Mouse (Mus musculus) heart, adult 8-10 months (tissue): ENCODE results near the gene Mtus2. TPM values are rescaled to one million over a fixed set of nuclear protein-coding genes. Genes with fewer than 3 reads are reported as not detected.

Source experiments
- DNase-seq: peaks from one replicate; pipeline ENCODE4 v3.0.0; 2022; ENCODE audit warnings: low spot score
- total RNA-seq, 4 experiments: library from RNA; stranded (reverse); gene quantifications; 2 replicates each; pipeline ENCODE4 v1.2.4; 2022

Mtus2 gene
- total RNA-seq, 4 experiments from 2014 or later = 77.3 to 126 (median 92.3) TPM

- DNase-seq = no peak
These were observed 70.9 kb downstream of the Mtus2 start for GRCm38 (mm10) chr5:148027985-148028384.

- no peak for DNase-seq
These were observed 84.5 kb downstream of the Mtus2 start for GRCm38 (mm10) chr5:148041661-148042060.

DNA sequence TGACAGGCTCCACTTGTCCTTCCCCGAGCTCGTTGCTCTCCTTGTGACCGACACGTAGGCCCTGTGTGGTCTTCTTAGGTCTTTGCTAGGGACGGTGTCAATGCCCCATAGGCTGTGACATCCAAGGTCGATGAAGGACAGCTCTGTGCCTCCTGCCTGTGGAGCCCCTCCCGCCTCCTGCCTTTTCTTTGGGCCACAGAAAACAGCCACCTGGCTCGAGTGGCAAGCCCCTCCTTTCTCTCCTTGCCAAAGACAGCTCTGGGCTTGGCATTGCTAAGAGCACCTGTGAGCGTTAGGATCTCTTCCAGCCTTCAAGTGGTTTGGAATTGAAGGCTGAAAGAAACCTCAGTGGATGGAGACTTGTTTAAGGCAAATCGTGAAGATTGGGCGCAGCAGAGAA is 91.1 kb downstream of the Mtus2 start:
- no peak for DNase-seq

DNA sequence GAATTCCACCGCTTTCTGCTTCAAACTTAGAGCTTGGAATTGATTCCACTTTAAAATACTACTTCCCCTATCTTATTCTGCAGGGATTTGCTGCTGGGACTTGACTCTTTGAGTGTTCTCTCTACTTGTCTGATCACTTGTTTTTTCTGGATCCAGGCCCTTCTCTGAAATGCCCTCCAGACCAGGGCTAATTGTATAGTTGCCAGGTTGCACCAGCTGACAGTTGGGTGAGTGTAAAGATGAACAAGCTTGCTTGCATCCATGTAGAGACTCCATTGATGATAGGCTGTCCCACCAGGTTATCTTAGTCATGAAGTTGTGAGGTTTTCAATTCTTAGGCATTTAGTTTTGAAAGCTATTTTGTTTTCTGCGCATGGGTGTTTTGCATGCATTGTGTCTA is 92.2 kb downstream of the Mtus2 start:
- DNase-seq = no peak

DNA sequence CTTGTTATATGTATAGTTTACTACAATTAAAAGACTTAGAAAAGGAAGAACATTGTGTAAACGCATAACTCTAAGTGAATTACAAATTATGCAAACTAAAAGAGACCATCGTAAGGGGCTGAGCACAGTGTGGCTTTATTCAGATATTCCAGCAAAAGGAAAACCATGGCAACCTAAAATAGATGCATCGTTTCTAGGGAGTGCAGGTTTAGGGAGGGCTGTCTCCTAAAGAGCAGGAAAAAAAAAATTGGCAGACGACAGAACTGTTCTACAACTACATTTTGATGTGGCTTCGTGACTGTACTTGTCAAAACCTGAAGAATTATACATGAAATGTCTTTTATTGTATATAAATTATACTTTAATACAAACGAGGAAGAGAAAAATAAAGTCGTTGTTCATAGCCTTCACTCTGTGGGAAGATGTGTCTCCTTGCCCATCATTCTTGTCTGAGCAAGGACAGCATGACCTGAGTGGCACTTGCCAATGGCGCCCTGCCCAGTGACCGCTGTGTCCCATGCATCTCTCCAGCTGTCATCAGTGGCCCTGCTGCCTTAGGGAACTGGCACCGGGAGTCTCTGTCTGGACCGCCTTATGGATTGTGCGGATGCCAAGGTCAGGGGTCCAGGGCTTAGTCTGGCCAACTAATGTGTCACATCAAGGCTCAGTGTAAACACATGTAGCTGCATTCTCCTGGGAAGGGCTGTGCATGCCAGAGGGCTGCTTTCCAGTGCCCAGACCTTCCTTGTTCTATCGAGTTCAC is 95.9 kb downstream of the Mtus2 start:
- peak; percentile 50 for DNase-seq

GRCm38 (mm10) chr5:148053609-148053990 is 96.5 kb downstream of the Mtus2 start:
- no peak for DNase-seq

DNA sequence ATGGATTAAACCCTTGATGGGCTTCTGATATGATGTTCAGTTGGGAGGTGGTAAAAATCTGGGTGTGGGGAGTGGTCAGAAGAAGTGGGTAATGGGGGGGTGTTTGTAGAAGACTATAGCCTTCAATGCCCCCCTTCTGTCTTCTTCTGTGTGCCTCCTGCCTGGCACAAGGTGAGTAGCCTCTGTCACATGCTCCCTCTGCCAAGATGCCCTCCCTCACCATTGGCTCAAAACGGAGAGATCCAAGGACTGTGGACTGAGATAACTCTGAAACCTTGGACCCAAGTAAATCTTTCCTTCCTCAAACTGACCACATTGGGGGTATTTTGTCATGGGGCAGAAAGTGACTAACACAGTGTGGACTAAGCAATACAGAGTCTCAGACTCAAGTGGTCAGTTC is 99.7 kb downstream of the Mtus2 start:
- DNase-seq = no peak

- no peak for DNase-seq
These were observed 100.3 kb downstream of the Mtus2 start for GRCm38 (mm10) chr5:148057433-148057832.

GRCm38 (mm10) chr5:148059339-148059738 is 102.2 kb downstream of the Mtus2 start:
- no peak for DNase-seq

DNA sequence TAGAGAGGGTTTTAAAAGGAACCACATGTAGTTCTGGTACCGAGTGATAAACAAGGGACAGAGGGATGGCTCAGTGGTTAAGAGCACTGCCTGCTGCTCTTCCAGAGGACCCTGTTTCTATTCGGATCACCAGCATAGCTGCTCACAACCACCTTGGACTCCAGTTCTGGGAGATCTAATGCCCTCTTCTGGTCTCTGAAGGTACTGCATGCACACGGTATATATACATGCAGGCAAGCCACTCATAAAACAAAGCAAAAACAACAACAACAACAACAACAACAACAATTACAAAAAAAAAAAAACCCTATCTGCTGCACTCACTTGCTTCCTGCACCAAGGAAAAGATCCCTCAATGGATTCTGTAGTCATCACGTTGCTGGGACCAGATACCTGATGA is 104.7 kb downstream of the Mtus2 start:
- no peak for DNase-seq

DNA sequence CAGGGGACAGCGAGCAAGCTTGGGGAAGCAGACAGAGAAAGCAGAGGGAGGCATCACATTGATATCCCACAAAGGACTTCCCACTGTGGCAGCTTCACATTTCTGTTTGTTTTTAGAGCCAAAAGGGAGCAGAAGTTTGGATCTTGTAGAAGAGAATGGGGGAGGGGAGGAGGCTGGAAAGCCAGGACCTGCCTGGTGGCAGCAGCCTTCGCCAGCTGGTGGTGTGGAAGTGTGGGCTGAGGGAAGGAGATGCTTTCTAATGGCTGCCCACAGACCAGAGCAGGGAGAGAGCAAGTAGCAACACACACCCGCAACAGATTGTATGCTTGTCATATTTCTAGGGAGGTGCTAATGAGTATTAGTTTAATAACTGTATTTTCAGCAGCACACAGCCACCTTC is 106.6 kb downstream of the Mtus2 start:
- DNase-seq = no peak

- no peak for DNase-seq
These were observed 108.1 kb downstream of the Mtus2 start for GRCm38 (mm10) chr5:148065251-148065650.

DNA sequence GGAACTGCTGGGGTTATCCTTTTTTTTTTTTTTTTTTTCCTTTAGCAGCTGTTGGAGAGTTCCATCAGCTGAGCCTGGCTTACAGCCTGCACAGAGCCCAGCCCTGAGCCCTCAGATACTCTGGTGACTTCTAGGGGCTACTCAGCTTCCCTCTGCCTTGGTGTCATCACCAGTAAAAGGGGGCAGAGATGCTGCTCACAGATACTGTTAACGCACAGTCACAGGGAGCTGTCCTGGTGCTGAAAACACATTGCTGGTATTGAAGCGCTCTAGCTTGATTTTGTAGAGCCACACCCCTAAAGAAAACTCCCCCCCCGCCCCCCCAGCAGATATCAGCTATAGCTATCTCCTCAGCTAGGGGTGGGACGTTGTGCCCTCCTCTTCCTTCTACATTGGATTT is 112.8 kb downstream of the Mtus2 start:
- no peak for DNase-seq

- no peak for DNase-seq
These were observed 114.7 kb downstream of the Mtus2 start for GRCm38 (mm10) chr5:148071800-148072199.

DNA sequence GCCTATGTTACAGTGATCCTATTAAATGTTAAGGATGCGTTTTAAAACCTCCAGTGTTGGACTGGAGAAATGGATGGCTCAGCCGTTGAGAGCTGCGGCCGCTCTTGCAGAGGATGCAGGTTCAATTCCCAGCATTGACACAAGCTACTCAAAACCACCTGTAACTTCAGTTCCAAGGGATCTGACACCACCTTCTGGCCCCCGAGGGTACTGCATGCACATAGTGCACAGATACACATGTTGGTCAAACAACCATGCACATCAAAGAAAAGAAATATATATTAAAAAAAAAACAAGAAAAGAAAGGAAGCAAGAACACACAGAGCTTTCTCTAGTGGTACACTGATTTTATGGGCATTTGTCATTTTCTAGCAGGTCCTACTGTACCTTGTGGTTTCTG is 116.3 kb downstream of the Mtus2 start:
- DNase-seq = no peak

DNA sequence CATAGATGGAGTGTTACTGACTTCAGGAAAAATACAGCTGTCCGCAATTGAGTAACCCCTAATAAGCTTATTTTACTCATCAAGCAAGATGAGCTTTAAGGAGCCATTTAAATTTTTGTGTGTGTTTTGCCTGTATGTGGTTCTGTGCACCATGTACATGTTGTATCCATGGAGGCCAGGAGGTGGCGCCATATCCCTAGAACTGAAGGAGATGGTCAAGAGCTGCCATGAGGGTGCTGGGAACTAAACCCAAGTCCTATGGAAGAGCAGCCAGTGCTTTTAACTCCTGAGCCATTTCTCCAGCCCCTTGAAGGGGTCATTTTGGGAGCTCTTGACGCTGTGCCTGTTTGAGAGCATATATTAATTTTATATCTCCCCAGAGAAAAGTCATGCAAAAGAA is 122.6 kb downstream of the Mtus2 start:
- no peak for DNase-seq

- no peak for DNase-seq
These were observed 126.4 kb downstream of the Mtus2 start for GRCm38 (mm10) chr5:148083541-148083940.

DNA sequence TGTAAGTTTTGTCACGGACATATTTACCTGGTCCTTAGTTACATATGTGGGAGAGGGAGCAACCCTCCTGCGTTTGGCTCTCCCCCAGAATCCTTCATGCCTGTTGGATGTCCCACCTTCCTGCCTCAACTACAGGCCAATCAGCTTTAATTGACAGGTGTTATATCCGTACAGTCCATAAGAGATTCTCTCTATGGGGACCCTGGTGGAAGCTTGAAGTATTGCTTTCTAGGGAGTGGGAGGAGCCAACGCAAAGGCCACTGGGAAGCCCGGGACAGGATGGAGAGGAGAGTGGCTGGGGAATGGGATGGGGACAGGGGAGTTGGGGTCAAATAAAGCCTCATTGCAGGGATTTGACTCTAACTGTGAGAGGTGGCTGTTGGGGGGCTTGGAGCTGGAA is 127.6 kb downstream of the Mtus2 start:
- no peak for DNase-seq

DNA sequence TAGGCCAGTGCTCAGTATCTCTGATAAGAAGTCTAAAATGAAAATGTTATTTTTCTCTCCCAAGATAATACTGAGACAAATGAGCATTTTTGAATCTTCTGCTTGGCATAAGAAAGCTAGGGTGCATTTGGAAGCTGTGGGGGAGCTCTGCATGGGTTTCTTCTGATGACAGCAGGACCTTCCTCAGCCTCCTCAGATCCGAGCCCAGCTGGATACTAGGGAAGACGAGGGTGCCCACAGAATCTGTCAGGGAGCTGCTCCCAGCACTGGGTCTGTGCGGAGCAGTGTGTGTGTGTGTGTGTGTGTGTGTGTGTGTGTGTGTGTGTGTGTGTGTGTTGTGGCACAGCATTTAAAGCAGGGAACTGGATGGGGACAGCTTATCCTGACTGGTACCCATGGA is 130.7 kb downstream of the Mtus2 start:
- DNase-seq = no peak

DNA sequence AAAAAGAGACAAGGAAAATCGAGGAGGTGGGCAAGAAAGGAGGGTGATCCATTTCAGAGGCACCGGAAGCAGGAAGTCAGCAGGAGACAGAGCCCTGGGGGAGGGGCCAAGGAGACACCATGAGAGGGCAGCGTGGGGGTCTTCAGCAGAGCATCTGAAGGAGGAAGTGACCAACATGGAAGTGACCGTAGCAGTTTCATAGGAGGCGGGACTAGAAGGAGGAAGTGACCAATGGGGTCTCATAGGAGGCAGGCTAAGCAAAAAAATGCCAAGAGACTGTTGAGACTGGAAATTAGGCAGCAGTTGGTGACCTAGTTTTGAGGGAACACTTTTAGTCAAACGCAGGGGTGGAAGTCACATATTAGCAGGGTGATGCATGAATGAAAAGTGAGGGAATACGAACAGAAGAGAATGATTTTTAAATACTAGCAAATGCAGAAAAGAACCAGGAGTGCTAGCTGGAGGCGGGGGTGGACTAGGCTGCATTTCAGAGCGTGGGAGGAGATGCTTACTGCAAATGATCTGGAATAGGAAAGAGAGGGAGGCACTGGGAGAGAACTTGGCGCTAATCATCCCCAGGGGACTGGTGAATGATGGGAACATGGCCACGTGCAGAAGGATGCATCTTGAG is 133.2 kb downstream of the Mtus2 start:
- DNase-seq = no peak

DNA sequence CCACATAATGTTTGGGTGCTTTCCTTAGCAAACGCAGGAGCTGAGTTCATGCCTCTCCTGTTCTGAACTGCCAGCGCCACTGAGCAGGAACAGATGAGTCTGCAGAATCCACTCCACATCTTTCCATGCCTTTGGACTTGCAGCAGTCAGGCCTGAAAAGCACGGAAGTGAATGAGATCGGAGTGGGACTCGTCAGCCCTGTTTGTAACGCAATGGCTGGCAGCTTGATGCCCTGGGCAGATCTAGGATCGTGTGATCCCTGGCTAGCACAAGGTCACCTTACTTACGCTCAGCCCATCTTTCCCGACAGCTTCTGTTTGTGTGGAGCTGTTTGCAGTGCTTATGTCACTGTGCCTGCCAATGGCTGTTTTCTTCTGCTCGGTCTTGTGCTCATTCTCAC is 137.5 kb downstream of the Mtus2 start:
- DNase-seq = no peak

DNA sequence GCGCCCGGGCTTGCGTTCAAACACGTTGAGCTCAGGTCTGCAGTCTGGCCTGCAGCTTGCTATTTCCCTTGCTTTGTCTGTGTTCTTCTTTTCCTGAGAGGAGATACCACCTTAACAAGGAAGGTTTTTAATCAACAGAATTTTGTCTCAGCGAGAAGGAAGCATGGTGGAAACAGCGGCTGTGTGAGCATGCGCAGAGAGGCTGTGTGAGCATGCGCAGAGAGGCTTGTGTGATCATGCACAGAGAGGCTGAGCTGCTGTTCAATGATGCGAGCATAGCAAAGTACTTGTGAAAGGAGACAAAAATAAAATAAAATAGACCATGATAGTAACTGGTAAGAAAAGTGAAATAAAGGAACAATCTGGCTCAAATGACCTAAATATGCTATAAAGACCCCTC is 142.2 kb downstream of the Mtus2 start:
- DNase-seq = no peak

DNA sequence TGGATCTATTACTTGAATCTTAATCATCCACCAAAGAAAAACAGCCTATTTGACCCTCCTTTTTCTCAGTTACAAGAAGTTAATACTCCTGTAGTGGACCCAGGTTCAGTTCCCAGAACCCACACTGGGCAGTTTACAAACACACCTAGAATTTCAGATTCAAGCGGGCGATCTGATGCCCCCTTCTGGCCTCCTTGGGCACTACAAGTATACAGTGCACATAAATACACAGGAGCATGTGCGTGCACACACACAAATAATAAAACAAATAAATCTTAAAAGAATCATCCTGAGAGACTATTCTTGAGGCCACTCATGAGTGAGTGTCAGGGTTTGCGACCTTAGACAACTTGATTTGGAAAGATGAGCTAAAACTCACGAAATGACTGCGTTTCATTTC is 150.2 kb downstream of the Mtus2 start:
- no peak for DNase-seq

- no peak for DNase-seq
These were observed 150.8 kb downstream of the Mtus2 start for GRCm38 (mm10) chr5:148107890-148108289.
